Comparison of ENCODE assay signal across 8 mouse cellular contexts in genomic region chr7:19577141-19577852, GRCm38 (mm10). TPM values are rescaled to one million over a fixed set of nuclear protein-coding genes. Genes with fewer than 3 reads are reported as not detected.
A peak's percentile ranks its signal among the peaks of the same experiment; 100 is the strongest.
DNase-seq lines count a peak whose midpoint lies in the region; ATAC-seq and TF ChIP-seq lines count a peak whose summit lies in the region.

Gene Zfp296 (plus strand): TSS chr7:19577287.
Gene Gemin7 (minus strand): TSS chr7:19577595.

- H3K4me3 ChIP-seq in forebrain, embryonic 13.5 days: peak within 1 kb of the TSS; percentile 33
- H3K4me3 ChIP-seq in lung, embryonic 16.5 days (ENCODE audit: low read length): peak within 1 kb of the TSS; percentile 51
- H3K4me3 ChIP-seq in olfactory bulb, adult 2 months (ENCODE audit: insufficient read depth, low read depth, low read length): peak within 1 kb of the TSS; percentile 25

- peaks cover 28% of the 10 kb centered on the region for H3K36me3 ChIP-seq in forebrain, embryonic 13.5 days (ENCODE audit: poor library complexity, severe bottlenecking)
- H3K36me3 ChIP-seq in lung, embryonic 16.5 days (ENCODE audit: control insufficient read depth, insufficient read depth, low read length): peaks cover 2% of the 10 kb centered on the region; the same call in 1 of the 2 replicates

- peak within 1 kb of the TSS; percentile 38; the same call in 1 of the 2 replicates for H3K9ac ChIP-seq in forebrain, embryonic 13.5 days
- H3K9ac ChIP-seq in lung, embryonic 16.5 days (ENCODE audit: low read length): peak within 1 kb of the TSS; percentile 45

- no peak for ATAC-seq in forebrain, embryonic 13.5 days
- ATAC-seq in lung, embryonic 16.5 days (ENCODE audit: low read depth): peak; percentile 6; the same call in 1 of the 2 replicates

- WGBS in forebrain, embryonic 13.5 days: 1% methylated on average over 56 of the region's 56 CpGs
- WGBS in lung, embryonic 16.5 days: under 1% methylated on average over 56 of the region's 56 CpGs
- WGBS in olfactory bulb, adult 2 months: 1% methylated on average over 56 of the region's 56 CpGs

- H3K27ac ChIP-seq in forebrain, embryonic 13.5 days: no peak within 1 kb of the TSS
- no peak within 1 kb of the TSS for H3K27ac ChIP-seq in lung, embryonic 16.5 days (ENCODE audit: low read length)
- no peak within 1 kb of the TSS for H3K27ac ChIP-seq in olfactory bulb, adult 2 months (ENCODE audit: insufficient read depth, low read depth, low read length)

- no peaks in the 10 kb centered on the region for H3K9me3 ChIP-seq in forebrain, embryonic 13.5 days (replicated peaks)
- no peaks in the 10 kb centered on the region for H3K9me3 ChIP-seq in lung, embryonic 16.5 days (ENCODE audit: control insufficient read depth, low read length)

- H3K4me1 ChIP-seq in forebrain, embryonic 13.5 days: peaks cover 19% of the 10 kb centered on the region
- H3K4me1 ChIP-seq in lung, embryonic 16.5 days (replicated peaks; ENCODE audit: control insufficient read depth, insufficient read depth, low read length): peaks cover 16% of the 10 kb centered on the region
- peaks cover 18% of the 10 kb centered on the region for H3K4me1 ChIP-seq in olfactory bulb, adult 2 months (ENCODE audit: control insufficient read depth, insufficient read depth, low read length)

- H3K27me3 ChIP-seq in forebrain, embryonic 13.5 days: peaks cover 57% of the 10 kb centered on the region
- H3K27me3 ChIP-seq in lung, embryonic 16.5 days (ENCODE audit: control insufficient read depth, insufficient read depth, low read depth, low read length): peaks cover 19% of the 10 kb centered on the region

- TF ChIP-seq POLR2A in olfactory bulb, adult 2 months (IDR thresholded peaks at IDR 0.05; ENCODE audit: insufficient read depth, low read depth, low read length): no peak

- peak; percentile 53 for DNase-seq in embryo, embryonic 10 days (ENCODE audit: low spot score)
- no peak for DNase-seq in embryo, embryonic 9.5 days (ENCODE audit: extremely low spot score)
- DNase-seq in Muller cell, postnatal 12 days (ENCODE audit: inconsistent ontology term): peak; percentile 49
- peak; percentile 67 for DNase-seq in kidney, adult 18-20 months
- DNase-seq in ovary, postnatal 36 days (ENCODE audit: low spot score): no peak

- TF ChIP-seq CTCF in olfactory bulb, adult 2 months (IDR thresholded peaks at IDR 0.05; ENCODE audit: insufficient read depth, low read depth, low read length): no peak

- peak within 1 kb of the TSS; percentile 57 for H3K4me2 ChIP-seq in forebrain, embryonic 13.5 days
- H3K4me2 ChIP-seq in lung, embryonic 16.5 days (ENCODE audit: low read depth, low read length): peak within 1 kb of the TSS; percentile 84

RNA-seq across cellular contexts. Expression of gene Zfp296, which starts in this region (rescaled TPM):
- 0.23 and 0.35 TPM in 2 replicates for polyA plus RNA-seq in forebrain, embryonic 13.5 days (2015; fragmentation: Nextera tagmentation; extraction: Ambion mirVana)
- 0.40 and 0.57 TPM in 2 replicates for polyA plus RNA-seq in lung, embryonic 16.5 days (2015; fragmentation: Nextera tagmentation; extraction: Ambion mirVana)
- not detected in 2 replicates for polyA plus RNA-seq in olfactory bulb, adult 2 months (2012; ENCODE audit: insufficient read depth, insufficient read length, low replicate concordance, missing spikeins)

RNA-seq across cellular contexts. Expression of gene Gemin7, which starts in this region (rescaled TPM):
- 130 TPM in 2 replicates for polyA plus RNA-seq in forebrain, embryonic 13.5 days (2015; fragmentation: Nextera tagmentation; extraction: Ambion mirVana)
- 156 and 170 TPM in 2 replicates for polyA plus RNA-seq in lung, embryonic 16.5 days (2015; fragmentation: Nextera tagmentation; extraction: Ambion mirVana)
- not detected in 2 replicates for polyA plus RNA-seq in olfactory bulb, adult 2 months (2012; ENCODE audit: insufficient read depth, insufficient read length, low replicate concordance, missing spikeins)

Comparison
In these comparisons a context has a peak if more than half of its experiments do, and no peak if none do; other contexts are left out.
1. RNA of gene Gemin7 (polyA plus RNA-seq): 156 to 170 TPM in lung, embryonic 16.5 days and 130 TPM in forebrain, embryonic 13.5 days; not detected in olfactory bulb, adult 2 months; every median in the first group is over 100 times any median in the second.
2. DNase-seq: peak in embryo, embryonic 10 days (single experiment), Muller cell, postnatal 12 days (single experiment) and kidney, adult 18-20 months (single experiment); none in embryo, embryonic 9.5 days (single experiment) and ovary, postnatal 36 days (single experiment).
3. Peak in every context shown above with its lines, with median percentiles within 50 percentile points of each other: H3K4me3 ChIP-seq.